Mouse (Mus musculus): ENCODE results near the gene Vsig10l. TPM values are rescaled to one million over a fixed set of nuclear protein-coding genes. Genes with fewer than 3 reads are reported as not detected.

Gene Vsig10l
- total RNA-seq, 2 experiments from 2014 or later, result 2.1 to 3.5 TPM

- DNase-seq, result no peak
- intact Hi-C loops (cut with DNase I), result no loop called here
Measured at GRCm38 (mm10) chr7:43511707-43512478, 48.9 kb downstream of the Vsig10l start.

GRCm38 (mm10) chr7:43512519-43512918 is 49.6 kb downstream of the Vsig10l start:
- intact Hi-C loops (cut with DNase I), result no loop called here
- no peak for DNase-seq

- intact Hi-C loops (cut with DNase I), result no loop called here
- DNase-seq, result no peak
Measured at GRCm38 (mm10) chr7:43515076-43515475, 52.1 kb downstream of the Vsig10l start.

GRCm38 (mm10) chr7:43518341-43518740 is 55.4 kb downstream of the Vsig10l start:
- no peak for DNase-seq
- intact Hi-C loops (cut with DNase I), result no loop called here

Small RNAs within 50 kb of the gene (microRNA-seq; reads per million reads assigned to microRNA genes)
- 0.48 to 4.8 reads per million in 2 experiments for gene Mir7051

Other genes with a start within 250 kb of the Vsig10l start
- 10 to 100 TPM; 17.3 to 17.6 TPM for gene Zfp715, start 149.9 kb upstream of the Vsig10l start, total RNA-seq (2021)
- not detected for gene Siglecf, start 111.8 kb upstream of the Vsig10l start, total RNA-seq (2021)
- under 1 TPM; 0.27 to 0.31 TPM for gene Siglecg, start 54.9 kb upstream of the Vsig10l start, total RNA-seq (2021)
- gene Lim2, start 35.5 kb upstream of the Vsig10l start, total RNA-seq (2021), result not detected
- gene Nkg7, start 26.1 kb upstream of the Vsig10l start, total RNA-seq (2021), result not detected
- gene Cldnd2, start 22.4 kb upstream of the Vsig10l start, total RNA-seq (2021), result not detected
- gene Etfb, start 19.1 kb upstream of the Vsig10l start, total RNA-seq (2021), result 1,000 to 10,000 TPM; 1,151 to 1,177 TPM
- gene Gm45233, start 19.0 kb upstream of the Vsig10l start, total RNA-seq (2021), result 1 to 10 TPM in 1 of 2 experiments, under 1 TPM in 1; 0.45 to 1.5 TPM
- gene Iglon5, start 26.9 kb downstream of the Vsig10l start, total RNA-seq (2021), result under 1 TPM; 0.24 to 0.36 TPM
- gene 4931406B18Rik, start 42.8 kb downstream of the Vsig10l start, total RNA-seq (2021), result not detected
- 1 to 10 TPM; 3.7 to 4.1 TPM for gene Cd33, start 81.3 kb downstream of the Vsig10l start, total RNA-seq (2021)
- gene Zfp658, start 99.1 kb downstream of the Vsig10l start, total RNA-seq (2021), result under 1 TPM; 0.98 to 1.00 TPM
- 1 to 10 TPM; 5.8 to 7.3 TPM for gene Zfp719, start 116.5 kb downstream of the Vsig10l start, total RNA-seq (2021)
- not detected for gene Zfp819, start 144.0 kb downstream of the Vsig10l start, total RNA-seq (2021)
- not detected for gene Ceacam18, start 171.6 kb downstream of the Vsig10l start, total RNA-seq (2021)
- 1 to 10 TPM; 1.2 TPM for gene Siglece, start 197.0 kb downstream of the Vsig10l start, total RNA-seq (2021)
- gene Ctu1, start 208.9 kb downstream of the Vsig10l start, total RNA-seq (2021), result 1 to 10 TPM; 3.9 to 4.0 TPM
- gene Klk14, start 227.3 kb downstream of the Vsig10l start, total RNA-seq (2021), result not detected
- gene Klk13, start 249.4 kb downstream of the Vsig10l start, total RNA-seq (2021), result not detected

All from heart, postnatal 14 days (tissue).